Mouse (Mus musculus): ENCODE data around the gene Defb26.

Gene Defb26

GRCm38 (mm10) chr2:152470973-152471372, 40.5 kb downstream of the Defb26 start:
- in situ Hi-C loops (cut with MseI, MboI): no loop called here

GRCm38 (mm10) chr2:152464570-152465150, 46.8 kb downstream of the Defb26 start, which contains the start of gene Defb23:
Gene Defb23 (minus strand): TSS chr2:152464620.
- in situ Hi-C loops (cut with MseI, MboI): no loop called here

- in situ Hi-C loops (cut with MseI, MboI): no loop called here
These were observed 52.3 kb downstream of the Defb26 start for GRCm38 (mm10) chr2:152459241-152459640.

All from mouse trophoblast stem cell (cell line).